In the genomic region with DNA sequence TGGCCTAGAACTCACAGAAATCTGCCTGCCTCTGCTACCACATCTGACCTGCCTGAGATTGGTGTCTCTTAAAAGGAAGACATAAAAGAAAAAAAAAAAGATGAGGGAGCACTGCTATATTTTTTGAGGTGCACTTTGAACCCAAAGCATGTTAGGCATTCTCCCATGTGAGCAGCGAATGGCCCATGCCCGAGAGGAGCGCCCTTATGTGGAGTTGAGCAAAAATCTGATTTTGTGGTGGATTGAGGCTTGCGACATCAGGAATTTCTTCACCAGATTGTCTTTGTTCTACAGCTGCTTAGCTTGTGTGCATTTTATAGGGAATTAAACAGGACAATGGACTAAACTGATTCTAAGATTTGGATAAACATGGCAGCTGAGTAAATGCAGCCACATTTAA, we compare ENCODE assay signal across 1 mouse cellular context.
TF ChIP-seq lines count a peak whose summit lies in the region.

No protein-coding gene starts in this region.

TF ChIP-seq in ES-E14, 5 proteins besides CTCF, POLR2A, EP300 and RAD21:
- TF ChIP-seq HCFC1 (IDR thresholded peaks at IDR 0.05; ENCODE audit: borderline replicate concordance, insufficient read depth, low read length) (no peak), MAFK (IDR thresholded peaks at IDR 0.05; ENCODE audit: insufficient read depth, low read depth, low read length) (no peak), CHD2 (IDR thresholded peaks at IDR 0.05; ENCODE audit: low read depth, low read length) (no peak), ZC3H11A (IDR thresholded peaks at IDR 0.05; ENCODE audit: borderline replicate concordance, low read depth, low read length) (no peak), ZNF384 (IDR thresholded peaks at IDR 0.05; ENCODE audit: low read depth, low read length) (no peak)
